Mouse (Mus musculus) lung, adult 2 months (tissue): ENCODE data around the gene Cers4.

Experiments
- CTCF ChIP-seq: fragments of 200-500 bp; IDR thresholded peaks from 2 replicates; pipeline ENCODE4 v1.5.1; 2011; ENCODE audit warnings: mild to moderate bottlenecking, low read length, control low read depth; ENCODE audit not compliant: insufficient read depth
- POLR2A ChIP-seq: fragments of 200-500 bp; IDR thresholded peaks from 2 replicates; pipeline ENCODE4 v1.6.1; 2011; ENCODE audit warnings: low read depth, mild to moderate bottlenecking, control low read depth, low read length, borderline replicate concordance; ENCODE audit errors: extremely low read depth

- TF ChIP-seq POLR2A (no peak), CTCF (no peak)
Measured at GRCm38 (mm10) chr8:4505364-4505763, 12.5 kb downstream of the Cers4 start.
